Mouse (Mus musculus): ENCODE measurements at regions not wholly inside any gene's neighbourhood (a gene's known extent, or its start where the extent isn't known, plus 50 kb on each side); places are given as distances from the start of the nearest gene placed in this dataset.

DNA sequence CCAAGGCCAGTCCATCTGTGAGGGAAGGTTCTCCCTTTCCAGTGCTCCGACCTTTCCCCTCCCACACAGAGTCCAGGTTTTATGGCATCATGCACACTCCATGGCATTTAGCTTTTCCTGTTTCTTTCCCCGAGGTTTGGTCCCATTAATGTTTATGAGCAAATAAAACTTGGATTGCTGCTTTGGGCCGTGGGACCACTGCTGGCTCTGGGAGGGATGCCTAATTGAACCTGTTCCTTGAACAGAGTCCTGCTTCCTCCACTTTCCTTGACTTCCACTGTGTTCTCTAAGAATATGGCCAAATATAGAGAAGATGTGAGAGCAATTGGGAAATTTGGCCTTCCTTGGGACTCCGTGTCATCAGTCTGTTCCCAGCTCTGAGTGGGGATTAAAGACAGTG is 170.3 kb upstream of the Fstl4 start:
- DNase-seq (ENCODE audit: low spot score), result no peak
- ATAC-seq (ENCODE audit: low FRiP score, low TSS enrichment), result no peak
- TF ChIP-seq CTCF (IDR thresholded peaks at IDR 0.05; ENCODE audit: low read depth) (no peak), EP300 (optimal IDR thresholded peaks at IDR 0.05) (no peak)
- H3K4me1 ChIP-seq (replicated peaks; ENCODE audit: control insufficient read depth, insufficient read depth), result no peaks in the 10 kb centered on the region
- no peak overlapping the region for H3K9ac ChIP-seq (ENCODE audit: low read length)
- no peaks in the 10 kb centered on the region for H3K27me3 ChIP-seq (ENCODE audit: control insufficient read depth, insufficient read depth, low read length)
- 85% methylated on average over 4 of the region's 4 CpGs for WGBS
- H3K36me3 ChIP-seq (ENCODE audit: control insufficient read depth, insufficient read depth, low read length), result no peaks in the 10 kb centered on the region
- H3K9me3 ChIP-seq (ENCODE audit: control insufficient read depth, low read length), result no peaks in the 10 kb centered on the region
- H3K27ac ChIP-seq (replicated peaks), result no peak overlapping the region
- H3K4me3 ChIP-seq (ENCODE audit: low read depth, low read length), result no peak overlapping the region
- H3K4me2 ChIP-seq (replicated peaks; ENCODE audit: low read depth), result no peak overlapping the region

DNA sequence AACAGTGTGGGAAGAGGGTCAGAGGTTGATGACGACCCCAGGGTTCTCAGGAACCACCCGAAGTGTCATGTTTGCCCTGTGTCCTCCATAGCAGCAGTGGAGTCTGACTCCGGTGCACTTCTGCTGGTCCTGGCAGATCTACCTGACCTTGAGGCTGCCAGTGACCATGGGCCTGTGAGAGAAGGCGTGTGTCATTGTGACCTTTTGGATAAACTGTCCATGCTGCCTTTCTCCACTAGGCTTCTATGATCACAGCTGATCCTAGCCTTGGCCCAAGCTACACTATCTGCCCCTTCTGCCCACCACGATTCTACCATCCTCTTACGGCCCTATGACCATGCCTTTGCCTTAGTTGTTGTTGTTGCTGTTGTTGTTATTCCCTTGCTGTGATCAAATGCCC is 163.2 kb upstream of the Fstl4 start:
- no peak for ATAC-seq (ENCODE audit: low FRiP score, low TSS enrichment)
- no peak overlapping the region for H3K9ac ChIP-seq (ENCODE audit: low read length)
- H3K36me3 ChIP-seq (ENCODE audit: control insufficient read depth, insufficient read depth, low read length), result no peaks in the 10 kb centered on the region
- no peak overlapping the region for H3K4me3 ChIP-seq (ENCODE audit: low read depth, low read length)
- H3K27ac ChIP-seq (replicated peaks), result no peak overlapping the region
- no peaks in the 10 kb centered on the region for H3K4me1 ChIP-seq (replicated peaks; ENCODE audit: control insufficient read depth, insufficient read depth)
- no peaks in the 10 kb centered on the region for H3K9me3 ChIP-seq (ENCODE audit: control insufficient read depth, low read length)
- no peaks in the 10 kb centered on the region for H3K27me3 ChIP-seq (ENCODE audit: control insufficient read depth, insufficient read depth, low read length)
- TF ChIP-seq CTCF (IDR thresholded peaks at IDR 0.05; ENCODE audit: low read depth) (no peak), EP300 (optimal IDR thresholded peaks at IDR 0.05) (no peak)
- no peak for DNase-seq (ENCODE audit: low spot score)
- WGBS, result 88% methylated on average over 6 of the region's 6 CpGs
- no peak overlapping the region for H3K4me2 ChIP-seq (replicated peaks; ENCODE audit: low read depth)

DNA sequence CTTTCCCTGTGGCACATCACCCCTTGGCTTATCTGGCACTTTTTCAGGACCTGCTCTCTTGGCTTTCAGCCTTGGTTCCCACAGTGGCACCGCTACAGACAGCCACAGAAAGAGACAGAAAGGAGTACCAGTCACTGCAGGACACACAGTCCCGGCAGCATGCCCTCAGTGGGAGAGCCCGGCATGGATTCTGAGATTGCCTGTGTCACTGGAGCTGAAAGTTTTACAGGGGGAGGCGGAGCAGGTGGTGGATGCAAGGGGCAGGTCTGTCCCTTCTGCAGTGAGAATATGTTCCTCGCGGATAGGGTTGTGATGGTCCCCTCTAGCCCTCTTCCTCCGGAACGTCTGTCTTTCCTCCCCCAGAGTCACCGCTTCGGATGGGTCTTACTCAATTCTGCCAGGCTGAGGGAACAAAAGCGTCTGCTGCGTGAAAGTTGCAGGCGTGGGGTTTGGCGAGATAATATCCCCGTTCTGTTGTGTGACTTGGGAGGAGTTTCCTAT is 162.3 kb upstream of the Fstl4 start:
- Histone ChIP-seq H3K27ac (replicated peaks) (no peak overlapping the region), H3K36me3 (ENCODE audit: control insufficient read depth, insufficient read depth, low read length) (no peaks in the 10 kb centered on the region), H3K4me1 (replicated peaks; ENCODE audit: control insufficient read depth, insufficient read depth) (no peaks in the 10 kb centered on the region), H3K4me3 (ENCODE audit: low read depth, low read length) (no peak overlapping the region), H3K9ac (ENCODE audit: low read length) (no peak overlapping the region), H3K27me3 (ENCODE audit: control insufficient read depth, insufficient read depth, low read length) (no peaks in the 10 kb centered on the region), H3K4me2 (replicated peaks; ENCODE audit: low read depth) (no peak overlapping the region), H3K9me3 (ENCODE audit: control insufficient read depth, low read length) (no peaks in the 10 kb centered on the region)
- DNase-seq (ENCODE audit: low spot score) (no peak), ATAC-seq (ENCODE audit: low FRiP score, low TSS enrichment) (no peak)
- TF ChIP-seq EP300 (optimal IDR thresholded peaks at IDR 0.05), result no peak
- TF ChIP-seq CTCF (IDR thresholded peaks at IDR 0.05; ENCODE audit: low read depth), result no peak
- 66% methylated on average over 15 of the region's 15 CpGs for WGBS

DNA sequence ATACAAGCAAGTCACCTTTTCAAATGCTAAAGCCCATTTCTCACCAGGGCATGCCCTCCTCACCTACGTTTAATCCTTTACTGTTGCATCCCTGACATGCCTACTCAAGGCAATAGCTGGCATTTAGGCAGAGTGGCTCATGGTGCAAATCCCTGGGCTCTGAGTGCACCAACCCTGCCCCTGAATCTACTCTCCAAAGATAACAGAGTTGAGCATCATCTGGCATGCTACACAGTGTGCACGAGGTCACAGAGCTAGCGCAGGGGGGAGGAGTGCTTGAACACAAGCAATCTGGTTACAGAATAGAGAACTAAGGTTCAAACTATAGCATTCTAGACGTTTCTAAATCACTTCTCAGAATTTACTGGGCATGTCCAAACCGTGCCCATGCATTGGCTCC is 161.6 kb upstream of the Fstl4 start:
- DNase-seq (ENCODE audit: low spot score), result no peak

DNA sequence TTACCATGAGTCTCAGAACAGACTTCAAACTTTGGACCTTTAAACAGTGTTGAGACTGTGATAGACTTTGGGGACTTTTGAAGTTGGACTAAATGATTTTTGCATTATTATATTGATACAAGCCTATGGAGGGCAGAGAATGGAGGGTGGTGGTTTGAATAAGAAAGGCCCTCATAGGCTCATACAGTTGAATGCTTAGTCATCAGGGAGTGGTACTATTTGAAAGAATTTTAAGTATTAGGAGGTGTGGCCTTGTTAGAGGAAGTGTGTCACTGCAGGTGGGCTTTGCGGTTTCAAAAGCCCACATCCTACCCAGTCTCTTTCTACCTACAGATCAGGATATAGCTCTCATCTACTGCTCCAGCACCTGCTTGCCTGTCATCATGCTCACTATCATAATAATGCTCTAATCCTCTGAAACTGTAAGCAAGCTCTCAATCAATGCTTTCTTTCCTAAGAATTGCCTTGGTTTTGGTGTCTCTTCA is 153.7 kb upstream of the Fstl4 start:
- Histone ChIP-seq H3K36me3 (ENCODE audit: control insufficient read depth, insufficient read depth, low read length) (no peaks in the 10 kb centered on the region), H3K4me2 (replicated peaks; ENCODE audit: low read depth) (no peak overlapping the region), H3K27ac (replicated peaks) (no peak overlapping the region), H3K4me1 (replicated peaks; ENCODE audit: control insufficient read depth, insufficient read depth) (no peaks in the 10 kb centered on the region), H3K27me3 (ENCODE audit: control insufficient read depth, insufficient read depth, low read length) (no peaks in the 10 kb centered on the region), H3K9me3 (ENCODE audit: control insufficient read depth, low read length) (no peaks in the 10 kb centered on the region), H3K4me3 (ENCODE audit: low read depth, low read length) (no peak overlapping the region), H3K9ac (ENCODE audit: low read length) (no peak overlapping the region)
- ATAC-seq (ENCODE audit: low FRiP score, low TSS enrichment), result no peak
- no peak for DNase-seq (ENCODE audit: low spot score)
- no peak for TF ChIP-seq CTCF (IDR thresholded peaks at IDR 0.05; ENCODE audit: low read depth)
- no peak for TF ChIP-seq EP300 (optimal IDR thresholded peaks at IDR 0.05)
- 95% methylated on average over 1 of the region's 1 CpGs for WGBS

More for the DNA sequence above, 161.6 kb upstream of the Fstl4 start:
- Histone ChIP-seq H3K4me3 (ENCODE audit: low read depth, low read length) (no peak overlapping the region), H3K9ac (ENCODE audit: low read length) (no peak overlapping the region), H3K4me2 (replicated peaks; ENCODE audit: low read depth) (no peak overlapping the region), H3K9me3 (ENCODE audit: control insufficient read depth, low read length) (no peaks in the 10 kb centered on the region), H3K36me3 (ENCODE audit: control insufficient read depth, insufficient read depth, low read length) (no peaks in the 10 kb centered on the region), H3K27me3 (ENCODE audit: control insufficient read depth, insufficient read depth, low read length) (no peaks in the 10 kb centered on the region), H3K27ac (replicated peaks) (no peak overlapping the region), H3K4me1 (replicated peaks; ENCODE audit: control insufficient read depth, insufficient read depth) (no peaks in the 10 kb centered on the region)
- TF ChIP-seq CTCF (IDR thresholded peaks at IDR 0.05; ENCODE audit: low read depth) (no peak), EP300 (optimal IDR thresholded peaks at IDR 0.05) (no peak)
- WGBS, result 47% methylated on average over 5 of the region's 5 CpGs
- ATAC-seq (ENCODE audit: low FRiP score, low TSS enrichment), result no peak

DNA sequence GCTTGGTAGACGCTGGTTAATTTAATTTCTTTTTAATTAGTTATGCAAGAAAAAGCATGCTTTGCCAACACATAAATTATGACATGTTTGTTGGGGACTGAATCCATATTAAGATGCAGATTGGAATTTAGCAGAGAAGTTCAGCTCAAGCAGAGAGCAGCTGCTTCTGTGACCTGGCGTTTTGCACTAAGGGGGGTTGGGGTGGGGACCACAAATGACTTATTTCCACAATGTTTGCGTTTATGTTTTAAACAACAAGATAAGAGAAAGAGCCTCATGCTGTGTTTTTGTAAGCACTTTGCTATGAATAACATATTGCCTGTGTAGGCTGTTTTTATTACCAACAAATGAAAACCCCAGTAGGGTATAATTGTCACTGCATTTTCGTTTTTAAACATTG is 148.8 kb upstream of the Fstl4 start:
- Histone ChIP-seq H3K4me3 (ENCODE audit: low read depth, low read length) (no peak overlapping the region), H3K36me3 (ENCODE audit: control insufficient read depth, insufficient read depth, low read length) (no peaks in the 10 kb centered on the region), H3K27me3 (ENCODE audit: control insufficient read depth, insufficient read depth, low read length) (no peaks in the 10 kb centered on the region), H3K9ac (ENCODE audit: low read length) (no peak overlapping the region), H3K4me2 (replicated peaks; ENCODE audit: low read depth) (no peak overlapping the region), H3K4me1 (replicated peaks; ENCODE audit: control insufficient read depth, insufficient read depth) (no peaks in the 10 kb centered on the region), H3K9me3 (ENCODE audit: control insufficient read depth, low read length) (no peaks in the 10 kb centered on the region), H3K27ac (replicated peaks) (no peak overlapping the region)
- WGBS, result 56% methylated on average over 4 of the region's 4 CpGs
- ATAC-seq (ENCODE audit: low FRiP score, low TSS enrichment) (no peak), DNase-seq (ENCODE audit: low spot score) (no peak)
- TF ChIP-seq CTCF (IDR thresholded peaks at IDR 0.05; ENCODE audit: low read depth) (no peak), EP300 (optimal IDR thresholded peaks at IDR 0.05) (no peak)

Data from stomach, postnatal 0 days (tissue).